Mouse (Mus musculus) kidney, embryonic 14.5 days (tissue): Measurements from ENCODE around the gene Sema5b. TPM values are rescaled to one million over a fixed set of nuclear protein-coding genes. Genes with fewer than 3 reads are reported as not detected.

Experiments
- ATAC-seq: fragments of 200-750 bp; cut with Nextera tagmentation; 2 replicates; pipeline ENCODE4 v1.8.0; 2017; ENCODE audit warnings: moderate number of reproducible peaks, mild to moderate bottlenecking, moderate TSS enrichment, moderate library complexity; ENCODE audit not compliant: low FRiP score, low TSS enrichment
- H3K27ac ChIP-seq: fragments of 300-500 bp; sonication (generic); 2 replicates; pipeline ENCODE4 v1.5.1; 2014; ENCODE audit warnings: low read depth, mild to moderate bottlenecking, low read length, moderate library complexity, mixed read lengths
- H3K27me3 ChIP-seq: fragments of 300-500 bp; sonication (generic); 2 replicates; pipeline ENCODE4 v1.6.1; 2014; ENCODE audit warnings: mild to moderate bottlenecking, low read length; ENCODE audit not compliant: control insufficient read depth, insufficient read depth
- H3K36me3 ChIP-seq: fragments of 300-500 bp; sonication (generic); 2 replicates; pipeline ENCODE4 v1.6.1; 2014; ENCODE audit warnings: low read length, mixed read lengths; ENCODE audit not compliant: control insufficient read depth, insufficient read depth
- H3K4me1 ChIP-seq: fragments of 300-500 bp; sonication (generic); 2 replicates; pipeline ENCODE4 v1.6.1; 2014; ENCODE audit warnings: low read length, mixed read lengths; ENCODE audit not compliant: control insufficient read depth, insufficient read depth
- H3K4me2 ChIP-seq: fragments of 300-500 bp; sonication (generic); replicated peaks from 2 replicates; pipeline ENCODE4 v1.6.1; 2014; ENCODE audit warnings: low read depth, mild to moderate bottlenecking, low read length
- H3K4me3 ChIP-seq: fragments of 300-500 bp; sonication (generic); 2 replicates; pipeline ENCODE4 v1.5.1; 2014; ENCODE audit warnings: mild to moderate bottlenecking, low read length
- H3K9ac ChIP-seq: fragments of 300-500 bp; sonication (generic); 2 replicates; pipeline ENCODE4 v1.6.1; 2014; ENCODE audit warnings: low read depth, mild to moderate bottlenecking, low read length, moderate library complexity
- H3K9me3 ChIP-seq: fragments of 300-500 bp; sonication (generic); 2 replicates; pipeline ENCODE4 v1.6.1; 2016; ENCODE audit warnings: low read length; ENCODE audit not compliant: control insufficient read depth
- WGBS: fragments of 180-500 bp; shearing (Covaris S2); extraction: QIAGEN DNeasy Blood & Tissue Kit; methylation state at CpG from one replicate; pipeline ENCODE4 v1.1.7; 2014; 5-methylcytosine and 5-hydroxymethylcytosine counted together
- polyA plus RNA-seq: library from polyadenylated mRNA; unstranded; fragments of >200 nt; fragmentation: Nextera tagmentation; extraction: Ambion mirVana; gene quantifications from 2 replicates; pipeline ENCODE4 v1.2.1, GENCODE M21; 2014

Sema5b gene
- polyA plus RNA-seq = 4.9 and 8.4 TPM in 2 replicates

DNA sequence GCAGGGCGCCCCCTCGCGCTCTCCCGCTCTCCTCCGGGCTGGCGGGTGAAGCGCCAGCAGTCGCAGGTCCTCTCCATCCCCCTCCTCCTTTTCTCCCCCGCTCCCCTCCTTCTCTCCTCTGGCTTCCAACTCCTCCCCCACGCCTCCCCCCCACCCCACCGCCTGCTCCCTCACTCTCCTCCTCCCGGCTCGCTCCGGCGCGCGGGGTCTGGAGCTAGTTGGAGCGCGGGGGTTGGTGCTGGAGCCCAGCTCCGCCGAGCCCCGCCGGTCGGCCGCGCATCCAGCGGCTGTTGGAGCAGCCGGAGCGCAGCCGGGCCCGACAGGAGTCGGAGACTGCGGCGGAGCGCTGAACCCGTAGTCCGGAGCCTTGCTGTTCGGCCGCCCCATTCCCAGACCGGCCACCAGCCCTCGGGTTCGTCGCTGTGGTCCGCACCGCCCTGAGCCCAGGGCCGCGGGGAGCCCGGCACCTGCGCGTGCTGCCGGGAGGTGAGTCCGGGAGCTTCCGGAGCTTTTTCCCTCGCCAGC, at the start of gene Sema5b:
Gene Sema5b (plus strand): TSS at position 29 of the 525 bp plus-strand sequence.
- H3K9ac ChIP-seq = peak within 1 kb of the TSS; percentile 68
- H3K36me3 ChIP-seq = no peaks in the 10 kb centered on the region
- peaks cover 32% of the 10 kb centered on the region for H3K27me3 ChIP-seq
- ATAC-seq = peak; percentile 86
- peaks cover 7% of the 10 kb centered on the region; the same call in 1 of the 2 replicates for H3K4me1 ChIP-seq
- H3K4me3 ChIP-seq = peak within 1 kb of the TSS; percentile 62
- H3K9me3 ChIP-seq = no peaks in the 10 kb centered on the region
- peak within 1 kb of the TSS; percentile 94 for H3K4me2 ChIP-seq
- H3K27ac ChIP-seq = peak within 1 kb of the TSS; percentile 67; the same call in 1 of the 2 replicates
- WGBS = 1% methylated on average over 50 of the region's 54 CpGs

DNA sequence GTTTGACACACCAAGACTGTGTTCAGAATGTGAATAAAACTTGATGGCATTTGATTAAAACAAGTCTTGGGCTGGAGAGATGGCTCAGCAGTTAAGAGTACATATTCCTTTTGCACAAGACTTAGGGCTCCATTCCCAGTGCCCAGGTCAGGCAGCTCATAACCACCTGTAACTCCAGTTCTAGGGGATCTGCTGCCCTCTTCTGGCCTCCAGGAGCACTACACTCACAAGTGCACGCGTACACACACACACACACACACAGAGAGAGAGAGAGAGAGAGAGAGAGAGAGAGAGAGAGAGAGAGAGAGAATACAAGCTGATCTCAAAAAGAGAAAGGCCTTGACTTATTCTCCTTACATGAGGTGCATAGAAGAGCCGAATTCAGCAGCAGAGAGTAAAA, 40.6 kb upstream of the Sema5b start:
- H3K4me1 ChIP-seq = no peaks in the 10 kb centered on the region
- H3K27ac ChIP-seq = no peak overlapping the region
- H3K4me2 ChIP-seq = no peak overlapping the region
- ATAC-seq = no peak
- no peaks in the 10 kb centered on the region for H3K36me3 ChIP-seq
- no peaks in the 10 kb centered on the region; the same call in 1 of the 2 replicates for H3K9me3 ChIP-seq
- H3K27me3 ChIP-seq = no peaks in the 10 kb centered on the region
- WGBS = 89% methylated on average over 3 of the region's 3 CpGs
- no peak overlapping the region for H3K4me3 ChIP-seq
- H3K9ac ChIP-seq = no peak overlapping the region

DNA sequence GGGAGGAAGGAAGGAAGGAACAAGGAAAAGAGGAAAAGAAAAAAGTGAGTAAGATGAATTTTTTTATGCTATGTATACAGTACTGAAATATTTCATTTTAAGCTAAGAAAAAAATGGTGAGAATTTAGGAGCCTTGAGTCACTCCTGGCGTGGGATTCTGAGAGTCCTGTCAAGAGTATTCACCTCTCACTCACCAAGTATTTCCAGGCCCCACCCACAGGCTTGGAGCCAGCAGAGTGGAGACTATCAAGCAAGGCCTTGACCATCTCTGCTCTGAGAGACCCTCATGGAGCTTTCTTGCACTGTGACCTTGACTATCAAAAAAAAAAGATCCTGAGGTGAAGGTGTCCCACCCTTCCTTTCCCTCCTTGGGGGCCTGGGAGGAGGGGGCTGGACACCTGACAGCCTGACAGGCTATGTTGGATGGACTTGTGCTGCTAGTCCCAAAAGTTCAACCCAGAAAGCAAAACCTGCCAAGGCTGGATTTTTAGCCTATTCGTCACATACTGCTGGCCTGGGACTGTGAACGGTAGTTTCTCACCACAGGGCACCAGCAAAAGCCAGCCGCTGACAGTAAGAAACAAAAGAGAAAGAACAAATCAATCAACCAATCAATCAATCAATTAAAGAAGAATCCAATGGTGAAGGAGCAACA, 39.7 kb upstream of the Sema5b start:
- no peaks in the 10 kb centered on the region for H3K4me1 ChIP-seq
- H3K9me3 ChIP-seq = no peaks in the 10 kb centered on the region; the same call in 1 of the 2 replicates
- no peak overlapping the region for H3K27ac ChIP-seq
- H3K4me3 ChIP-seq = no peak overlapping the region
- no peak for ATAC-seq
- no peaks in the 10 kb centered on the region for H3K36me3 ChIP-seq
- H3K9ac ChIP-seq = no peak overlapping the region
- H3K27me3 ChIP-seq = no peaks in the 10 kb centered on the region
- no peak overlapping the region for H3K4me2 ChIP-seq
- WGBS = 71% methylated on average over 4 of the region's 4 CpGs

DNA sequence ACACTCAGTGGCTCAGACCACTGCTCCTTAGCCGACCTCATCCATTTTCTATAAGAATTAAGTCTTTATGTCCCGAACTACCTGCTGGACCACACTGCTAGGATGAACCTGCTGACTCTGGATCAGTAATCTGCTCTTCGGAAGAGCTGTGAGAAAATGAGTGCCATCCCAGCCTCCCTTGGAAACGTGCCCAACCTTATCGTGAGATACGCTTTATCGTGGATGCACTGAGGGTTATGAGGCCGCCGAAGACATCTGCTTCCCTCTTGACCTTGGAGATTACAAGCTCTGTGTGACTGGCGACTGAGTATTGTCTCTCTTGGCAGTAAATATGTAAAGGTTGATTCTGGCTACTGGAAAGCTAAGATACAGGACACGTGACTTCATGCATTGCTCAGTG, 38.5 kb upstream of the Sema5b start:
- no peak overlapping the region for H3K9ac ChIP-seq
- H3K9me3 ChIP-seq = no peaks in the 10 kb centered on the region; the same call in 1 of the 2 replicates
- WGBS = 90% methylated on average over 11 of the region's 11 CpGs
- H3K4me3 ChIP-seq = no peak overlapping the region
- no peak for ATAC-seq
- H3K36me3 ChIP-seq = no peaks in the 10 kb centered on the region
- H3K4me2 ChIP-seq = no peak overlapping the region
- H3K4me1 ChIP-seq = no peaks in the 10 kb centered on the region
- no peaks in the 10 kb centered on the region for H3K27me3 ChIP-seq
- H3K27ac ChIP-seq = no peak overlapping the region

DNA sequence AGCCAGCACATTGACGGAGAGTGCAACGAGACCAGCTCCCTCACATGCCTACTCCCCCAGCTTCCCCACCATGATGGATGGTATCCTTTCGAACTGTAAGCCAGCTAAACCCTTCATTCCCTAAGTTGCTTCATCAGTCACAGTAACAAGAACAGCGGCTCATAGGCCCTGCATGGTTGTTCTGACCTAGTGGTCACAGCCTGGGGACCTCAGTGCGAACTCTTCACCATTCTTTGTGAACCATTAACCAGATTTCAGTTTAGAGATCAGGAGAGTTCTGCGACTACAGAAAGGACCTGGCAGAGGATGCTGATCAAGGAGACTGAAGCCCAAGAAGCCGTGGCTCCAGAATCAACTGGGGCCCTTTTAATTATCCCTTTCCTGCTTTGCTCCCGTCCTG, 36.7 kb upstream of the Sema5b start:
- Histone ChIP-seq H3K27ac (no peak overlapping the region), H3K4me3 (no peak overlapping the region), H3K4me2 (no peak overlapping the region), H3K27me3 (no peaks in the 10 kb centered on the region), H3K9ac (no peak overlapping the region), H3K9me3 (no peaks in the 10 kb centered on the region; the same call in 1 of the 2 replicates), H3K36me3 (no peaks in the 10 kb centered on the region), H3K4me1 (0 out of 2 replicates have a peak, but pooled peaks cover under 1% of the 10 kb centered on the region)
- ATAC-seq = no peak
- 76% methylated on average over 8 of the region's 8 CpGs for WGBS

DNA sequence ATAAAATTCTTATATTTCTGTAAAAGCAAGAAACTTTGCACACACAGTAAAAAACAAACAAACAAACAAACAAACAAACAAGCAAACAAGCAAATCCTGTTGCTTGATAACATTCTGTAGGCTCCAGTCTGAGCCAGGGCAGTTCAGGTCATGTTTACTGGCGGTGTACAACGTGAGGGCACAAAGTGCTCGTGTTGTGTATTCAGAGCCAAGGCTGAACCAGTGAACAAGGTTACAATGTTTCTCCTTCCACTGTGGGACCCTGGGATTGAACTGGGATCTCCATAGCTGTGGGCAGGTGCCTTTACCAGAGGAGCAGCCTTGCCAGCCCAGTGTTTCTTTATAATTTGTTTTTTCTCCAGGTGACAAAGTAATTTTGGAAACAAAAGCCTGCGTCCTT, 35.2 kb upstream of the Sema5b start:
- Histone ChIP-seq H3K4me3 (no peak overlapping the region), H3K9me3 (no peaks in the 10 kb centered on the region; the same call in 1 of the 2 replicates), H3K4me1 (peaks cover 4% of the 10 kb centered on the region; the same call in 1 of the 2 replicates), H3K9ac (no peak overlapping the region), H3K27ac (no peak overlapping the region), H3K27me3 (no peaks in the 10 kb centered on the region), H3K36me3 (no peaks in the 10 kb centered on the region), H3K4me2 (no peak overlapping the region)
- ATAC-seq = no peak
- 85% methylated on average over 4 of the region's 4 CpGs for WGBS

DNA sequence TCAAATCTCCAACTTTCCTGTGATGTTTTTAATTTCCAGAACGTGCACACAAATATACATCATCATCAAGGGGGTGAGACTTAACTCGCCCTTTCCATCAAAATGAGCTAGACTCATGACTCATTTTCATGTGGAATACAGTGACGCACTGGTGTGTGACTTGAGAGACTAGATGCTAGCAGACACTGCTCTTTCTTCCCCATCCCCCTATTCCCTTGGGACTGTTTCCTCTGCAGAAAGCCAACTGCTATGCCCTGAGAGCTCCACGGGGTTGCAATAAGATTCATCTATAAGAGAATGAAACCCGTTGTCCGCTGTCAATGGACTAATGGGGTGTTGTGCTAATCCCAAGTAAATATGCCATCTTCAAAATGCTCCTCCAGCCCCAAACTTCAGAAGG, 32.4 kb upstream of the Sema5b start:
- Histone ChIP-seq H3K27ac (no peak overlapping the region), H3K36me3 (no peaks in the 10 kb centered on the region), H3K4me3 (no peak overlapping the region), H3K9me3 (no peaks in the 10 kb centered on the region; the same call in 1 of the 2 replicates), H3K4me2 (no peak overlapping the region), H3K4me1 (peaks cover 4% of the 10 kb centered on the region; the same call in 1 of the 2 replicates), H3K27me3 (no peaks in the 10 kb centered on the region), H3K9ac (no peak overlapping the region)
- no peak for ATAC-seq
- WGBS = 84% methylated on average over 6 of the region's 6 CpGs

DNA sequence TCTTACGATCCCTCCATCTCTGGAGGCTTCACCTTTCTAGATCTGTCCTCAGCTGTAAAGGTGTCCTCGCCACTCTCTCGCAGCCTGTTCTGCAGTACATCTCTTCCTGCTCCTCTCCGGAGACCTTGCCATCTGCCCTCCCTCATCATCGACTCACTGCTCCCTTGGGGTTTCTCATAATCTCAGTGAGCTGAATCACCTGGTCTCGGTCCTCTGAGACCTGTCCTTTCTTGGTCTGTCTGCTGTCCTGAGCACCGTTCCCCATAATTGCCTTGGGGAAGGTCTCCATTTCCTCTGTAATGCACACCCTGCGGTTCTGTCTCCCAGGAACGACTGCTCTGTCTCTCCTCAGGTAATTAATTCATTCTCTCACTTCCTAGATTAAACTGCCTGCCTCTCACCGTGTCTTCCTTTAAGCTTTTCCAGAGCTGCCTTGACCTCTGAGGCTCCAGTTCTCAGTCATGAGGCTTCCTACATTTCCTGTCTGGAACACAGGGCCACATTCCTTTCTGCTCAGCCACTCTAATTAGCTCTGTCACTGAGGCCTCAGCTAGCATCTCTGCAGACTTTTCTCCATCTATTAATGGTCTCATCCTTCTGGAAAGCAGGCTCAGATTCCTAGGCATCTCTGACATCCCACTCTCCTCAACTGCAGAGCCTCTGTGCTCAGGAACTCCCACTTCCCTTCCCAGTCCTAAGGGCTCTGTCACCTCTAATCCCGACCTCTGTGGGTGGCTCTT, 31.4 kb upstream of the Sema5b start:
- WGBS = 42% methylated on average over 11 of the region's 11 CpGs
- no peak overlapping the region for H3K27ac ChIP-seq

More for the DNA sequence above, 31.4 kb upstream of the Sema5b start:
- H3K4me1 ChIP-seq = peaks cover 4% of the 10 kb centered on the region; the same call in 1 of the 2 replicates
- no peaks in the 10 kb centered on the region for H3K9me3 ChIP-seq
- no peak overlapping the region for H3K9ac ChIP-seq
- no peaks in the 10 kb centered on the region for H3K36me3 ChIP-seq
- ATAC-seq = no peak
- H3K4me3 ChIP-seq = no peak overlapping the region
- no peak overlapping the region for H3K4me2 ChIP-seq
- no peaks in the 10 kb centered on the region for H3K27me3 ChIP-seq
